17 mouse cellular contexts compared by ENCODE assay signal in the genomic region with DNA sequence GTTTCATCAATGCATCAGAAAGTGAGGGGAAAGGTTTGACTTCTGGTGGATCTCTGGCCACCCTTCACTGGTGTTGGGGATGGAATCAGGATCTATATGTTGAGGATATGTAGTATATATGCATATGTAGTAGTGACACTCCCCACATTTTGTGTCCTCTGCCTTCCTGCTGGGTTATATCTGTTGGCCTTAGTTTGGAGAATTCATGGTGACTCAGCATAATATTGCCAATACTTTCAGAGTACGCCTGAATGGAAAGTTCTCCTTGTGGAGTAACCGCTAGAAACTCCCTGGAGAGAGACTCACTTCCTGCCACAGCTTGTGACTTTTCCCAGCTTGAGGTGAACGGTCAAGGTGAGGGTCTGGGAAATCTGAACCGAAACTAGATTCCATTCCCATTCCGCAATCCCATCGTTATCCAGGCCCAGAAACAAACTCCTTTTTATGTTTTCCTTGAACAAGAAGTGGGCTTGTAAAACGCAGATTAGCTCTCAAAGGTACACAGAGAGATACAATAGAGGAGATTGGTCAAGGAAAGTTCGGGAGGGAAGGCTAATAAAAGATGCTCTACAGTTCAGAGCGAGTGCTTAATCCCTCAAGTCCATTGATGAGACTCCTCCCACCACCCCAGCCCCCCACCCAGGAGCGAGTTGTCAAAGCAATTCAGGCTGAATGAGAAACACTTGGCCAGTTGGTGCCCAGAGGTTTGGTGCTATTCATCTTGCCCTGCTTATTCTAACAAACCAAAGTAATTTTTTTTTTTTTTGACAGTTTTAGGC. TPM values are rescaled to one million over a fixed set of nuclear protein-coding genes. Genes with fewer than 3 reads are reported as not detected.
DNase-seq lines count a peak whose midpoint lies in the region; ATAC-seq lines count a peak whose summit lies in the region.
"Had no signal": no experiment of that assay in that cellular context is flagged by ENCODE, and none has a peak within 500 bp of the region (broad histone marks: within the 10 kb centered on the region; RNA-seq: fewer than 3 reads in every experiment).

No protein-coding gene starts in this region.

- no peaks in the 10 kb centered on the region for H3K4me1 ChIP-seq in hindbrain, embryonic 12.5 days
- no peaks in the 10 kb centered on the region for H3K4me1 ChIP-seq in hindbrain, embryonic 13.5 days (replicated peaks)
- no peaks in the 10 kb centered on the region; the same call in 1 of the 2 replicates for H3K4me1 ChIP-seq in midbrain, embryonic 11.5 days (ENCODE audit: control insufficient read depth, insufficient read depth, low read length)
- no peaks in the 10 kb centered on the region for H3K4me1 ChIP-seq in kidney, embryonic 14.5 days (ENCODE audit: control insufficient read depth, insufficient read depth, low read length)
- H3K4me1 ChIP-seq: embryonic facial prominence, embryonic 15.5 days; liver, embryonic 13.5 days had no signal

- H3K9me3 ChIP-seq in hindbrain, embryonic 12.5 days (replicated peaks) = no peaks in the 10 kb centered on the region
- no peaks in the 10 kb centered on the region for H3K9me3 ChIP-seq in hindbrain, embryonic 13.5 days
- no peaks in the 10 kb centered on the region for H3K9me3 ChIP-seq in midbrain, embryonic 11.5 days (ENCODE audit: control insufficient read depth, low read length)
- no peaks in the 10 kb centered on the region for H3K9me3 ChIP-seq in kidney, embryonic 14.5 days (ENCODE audit: control insufficient read depth, low read length)
- H3K9me3 ChIP-seq: embryonic facial prominence, embryonic 15.5 days; liver, embryonic 13.5 days had no signal

- no peak overlapping the region for H3K9ac ChIP-seq in hindbrain, embryonic 12.5 days
- no peak overlapping the region for H3K9ac ChIP-seq in hindbrain, embryonic 13.5 days
- H3K9ac ChIP-seq in midbrain, embryonic 11.5 days (ENCODE audit: low read length) = no peak overlapping the region
- no peak overlapping the region for H3K9ac ChIP-seq in kidney, embryonic 14.5 days (ENCODE audit: low read depth, low read length)
- H3K9ac ChIP-seq: embryonic facial prominence, embryonic 15.5 days; liver, embryonic 13.5 days had no signal

- DNase-seq in ES-CJ7 (ENCODE audit: low read depth, low spot score) (peak; percentile 86), ZHBTc4 (ENCODE audit: low read depth, low spot score) (peak; percentile 78)
- peak; percentile 89 for DNase-seq in midbrain, embryonic 11.5 days (ENCODE audit: low spot score, missing footprints)
- no peak for DNase-seq in testis, postnatal 14 days (ENCODE audit: low spot score)
- DNase-seq in left cerebral cortex, adult 18-20 months (ENCODE audit: low spot score in 2 of 2) = no peak
- DNase-seq: cerebellum, postnatal 25 days; heart, postnatal 4 days; kidney, adult 2 months; liver, embryonic 13.5 days; lung, postnatal 14 days; thymus, adult 2 months had no signal

- H3K27me3 ChIP-seq in hindbrain, embryonic 12.5 days = no peaks in the 10 kb centered on the region
- no peaks in the 10 kb centered on the region for H3K27me3 ChIP-seq in hindbrain, embryonic 13.5 days
- H3K27me3 ChIP-seq in midbrain, embryonic 11.5 days (ENCODE audit: control insufficient read depth, insufficient read depth, low read length) = peaks cover 3% of the 10 kb centered on the region; the same call in 1 of the 2 replicates
- H3K27me3 ChIP-seq in kidney, embryonic 14.5 days (ENCODE audit: control insufficient read depth, insufficient read depth, low read length) = no peaks in the 10 kb centered on the region
- H3K27me3 ChIP-seq: embryonic facial prominence, embryonic 15.5 days; liver, embryonic 13.5 days had no signal

- H3K4me3 ChIP-seq in hindbrain, embryonic 12.5 days = no peak overlapping the region
- no peak overlapping the region for H3K4me3 ChIP-seq in hindbrain, embryonic 13.5 days
- no peak overlapping the region for H3K4me3 ChIP-seq in midbrain, embryonic 11.5 days (ENCODE audit: low read depth, low read length)
- no peak overlapping the region for H3K4me3 ChIP-seq in kidney, embryonic 14.5 days (ENCODE audit: low read length)
- H3K4me3 ChIP-seq: embryonic facial prominence, embryonic 15.5 days; heart, adult 2 months; liver, embryonic 13.5 days; myocyte had no signal

- no peak overlapping the region for H3K27ac ChIP-seq in hindbrain, embryonic 12.5 days
- H3K27ac ChIP-seq in hindbrain, embryonic 13.5 days = no peak overlapping the region
- H3K27ac ChIP-seq in midbrain, embryonic 11.5 days (ENCODE audit: low read depth, low read length) = no peak overlapping the region
- no peak overlapping the region for H3K27ac ChIP-seq in kidney, embryonic 14.5 days (ENCODE audit: low read depth, low read length)
- H3K27ac ChIP-seq: embryonic facial prominence, embryonic 15.5 days; heart, adult 2 months; liver, embryonic 13.5 days had no signal

- 41% methylated on average over 10 of the region's 10 CpGs for WGBS in hindbrain, embryonic 12.5 days
- 44% methylated on average over 10 of the region's 10 CpGs for WGBS in hindbrain, embryonic 13.5 days
- 22% methylated on average over 10 of the region's 10 CpGs for WGBS in midbrain, embryonic 11.5 days
- WGBS in kidney, embryonic 14.5 days = 23% methylated on average over 10 of the region's 10 CpGs

- peak; percentile 44; the same call in 1 of the 2 replicates for ATAC-seq in hindbrain, embryonic 12.5 days (ENCODE audit: low FRiP score)
- ATAC-seq in hindbrain, embryonic 13.5 days (ENCODE audit: low FRiP score) = no peak
- peak; percentile 85 for ATAC-seq in midbrain, embryonic 11.5 days (ENCODE audit: low FRiP score)
- ATAC-seq in kidney, embryonic 14.5 days (ENCODE audit: low FRiP score, low TSS enrichment) = no peak

- no peak overlapping the region for H3K4me2 ChIP-seq in hindbrain, embryonic 12.5 days (replicated peaks)
- no peak overlapping the region for H3K4me2 ChIP-seq in hindbrain, embryonic 13.5 days
- no peak overlapping the region; the same call in 1 of the 2 replicates for H3K4me2 ChIP-seq in midbrain, embryonic 11.5 days
- H3K4me2 ChIP-seq in kidney, embryonic 14.5 days (replicated peaks; ENCODE audit: low read depth, low read length) = no peak overlapping the region
- H3K4me2 ChIP-seq: embryonic facial prominence, embryonic 15.5 days; liver, embryonic 13.5 days had no signal

- H3K36me3 ChIP-seq in hindbrain, embryonic 12.5 days = no peaks in the 10 kb centered on the region
- H3K36me3 ChIP-seq in hindbrain, embryonic 13.5 days = no peaks in the 10 kb centered on the region
- H3K36me3 ChIP-seq in midbrain, embryonic 11.5 days (ENCODE audit: control insufficient read depth, insufficient read depth, low read length) = no peaks in the 10 kb centered on the region
- H3K36me3 ChIP-seq in kidney, embryonic 14.5 days (ENCODE audit: control insufficient read depth, insufficient read depth, low read length) = no peaks in the 10 kb centered on the region
- H3K36me3 ChIP-seq: embryonic facial prominence, embryonic 15.5 days; liver, embryonic 13.5 days had no signal

RNA-seq across cellular contexts. Expression of gene Gm10663, which starts 7.0 kb away (rescaled TPM):
- not detected in 2 replicates for polyA plus RNA-seq in hindbrain, embryonic 12.5 days (2016; fragmentation: Nextera tagmentation; extraction: Ambion mirVana)
- polyA plus RNA-seq in hindbrain, embryonic 13.5 days (2015; fragmentation: Nextera tagmentation; extraction: Ambion mirVana) = not detected in 2 replicates
- polyA plus RNA-seq in midbrain, embryonic 11.5 days (2014; fragmentation: Nextera tagmentation; extraction: Ambion mirVana) = not detected in 2 replicates
- polyA plus RNA-seq in kidney, embryonic 14.5 days (2014; fragmentation: Nextera tagmentation; extraction: Ambion mirVana) = not detected in 2 replicates
- not detected for total RNA-seq in left cerebral cortex, adult 18-20 months (2021)
- total RNA-seq: heart, adult 2 months; heart, postnatal 4 days had no signal
- polyA plus RNA-seq: embryonic facial prominence, embryonic 15.5 days; heart, adult 2 months; kidney, adult 2 months; liver, embryonic 13.5 days; myocyte; thymus, adult 2 months had no signal

RNA-seq across cellular contexts. Expression of gene Apela, which starts 30.7 kb away (rescaled TPM):
- polyA plus RNA-seq in hindbrain, embryonic 12.5 days (2016; fragmentation: Nextera tagmentation; extraction: Ambion mirVana) = 2.1 and 2.4 TPM in 2 replicates
- polyA plus RNA-seq in hindbrain, embryonic 13.5 days (2015; fragmentation: Nextera tagmentation; extraction: Ambion mirVana) = 1.2 and 2.4 TPM in 2 replicates
- polyA plus RNA-seq in midbrain, embryonic 11.5 days (2014; fragmentation: Nextera tagmentation; extraction: Ambion mirVana) = 1.3 and 2.3 TPM in 2 replicates
- polyA plus RNA-seq in kidney, embryonic 14.5 days (2014; fragmentation: Nextera tagmentation; extraction: Ambion mirVana) = 11.3 and 13.5 TPM in 2 replicates
- not detected for total RNA-seq in left cerebral cortex, adult 18-20 months (2021)
- total RNA-seq: heart, adult 2 months had no signal
- polyA plus RNA-seq: myocyte had no signal

RNA-seq across cellular contexts. Expression of gene Trim60, which starts 49.5 kb away (rescaled TPM):
- not detected in 2 replicates for polyA plus RNA-seq in hindbrain, embryonic 12.5 days (2016; fragmentation: Nextera tagmentation; extraction: Ambion mirVana)
- polyA plus RNA-seq in hindbrain, embryonic 13.5 days (2015; fragmentation: Nextera tagmentation; extraction: Ambion mirVana) = not detected in 2 replicates
- not detected in 2 replicates for polyA plus RNA-seq in midbrain, embryonic 11.5 days (2014; fragmentation: Nextera tagmentation; extraction: Ambion mirVana)
- polyA plus RNA-seq in kidney, embryonic 14.5 days (2014; fragmentation: Nextera tagmentation; extraction: Ambion mirVana) = not detected in 2 replicates
- not detected for total RNA-seq in left cerebral cortex, adult 18-20 months (2021)
- total RNA-seq: heart, adult 2 months; heart, postnatal 4 days had no signal
- polyA plus RNA-seq: embryonic facial prominence, embryonic 15.5 days; heart, adult 2 months; liver, embryonic 13.5 days; myocyte; thymus, adult 2 months had no signal

RNA-seq across cellular contexts. Expression of gene Trim61, which starts 49.6 kb away (rescaled TPM):
- not detected in 2 replicates for polyA plus RNA-seq in hindbrain, embryonic 12.5 days (2016; fragmentation: Nextera tagmentation; extraction: Ambion mirVana)
- not detected in 2 replicates for polyA plus RNA-seq in hindbrain, embryonic 13.5 days (2015; fragmentation: Nextera tagmentation; extraction: Ambion mirVana)
- polyA plus RNA-seq in midbrain, embryonic 11.5 days (2014; fragmentation: Nextera tagmentation; extraction: Ambion mirVana) = not detected in 2 replicates
- 0.13 and 0.24 TPM in 2 replicates for polyA plus RNA-seq in kidney, embryonic 14.5 days (2014; fragmentation: Nextera tagmentation; extraction: Ambion mirVana)
- total RNA-seq in left cerebral cortex, adult 18-20 months (2021) = not detected
- total RNA-seq: heart, adult 2 months; heart, postnatal 4 days had no signal
- polyA plus RNA-seq: heart, adult 2 months; liver, embryonic 13.5 days; myocyte; thymus, adult 2 months had no signal

Comparison
In these comparisons a context has a peak if more than half of its experiments do, and no peak if none do; other contexts are left out.
1. ATAC-seq: peak in hindbrain, embryonic 12.5 days (single experiment) and midbrain, embryonic 11.5 days (single experiment); none in hindbrain, embryonic 13.5 days (single experiment) and kidney, embryonic 14.5 days (single experiment).
2. DNase-seq: peak in ES-CJ7 (single experiment), ZHBTc4 (single experiment) and midbrain, embryonic 11.5 days (single experiment); none in testis, postnatal 14 days (single experiment) and left cerebral cortex, adult 18-20 months (0 of 2).